Mouse (Mus musculus): ENCODE measurements around the gene Rai1. TPM values are rescaled to one million over a fixed set of nuclear protein-coding genes. Genes with fewer than 3 reads are reported as not detected.
A peak's percentile ranks its signal among the peaks of the same experiment; 100 is the strongest.

The Rai1 gene
- total RNA-seq, 1 experiment from 2014 or later = 4.6 TPM

DNA sequence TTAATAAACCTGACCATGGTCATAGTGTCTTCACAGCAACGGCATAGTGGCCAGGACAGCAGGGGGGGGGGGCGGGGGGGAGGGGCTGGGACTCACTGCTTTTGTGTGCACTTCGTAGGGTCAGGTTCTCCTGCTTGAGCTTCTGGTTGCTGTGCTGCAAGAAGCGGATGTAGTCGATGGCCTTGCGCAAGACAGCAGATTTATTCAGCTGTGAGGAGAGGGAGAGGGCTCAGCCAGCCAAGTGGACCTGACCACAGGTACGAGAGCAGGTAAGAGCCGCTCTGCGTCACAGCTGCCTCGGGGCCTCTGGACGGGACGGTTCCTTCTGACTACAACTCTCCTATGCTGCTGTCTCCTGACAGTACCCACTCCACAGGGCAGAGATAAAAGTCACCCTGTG is 100.2 kb downstream of the Rai1 start:
- ATAC-seq (replicated peaks; ENCODE audit: insufficient number of reproducible peaks, low FRiP score, low TSS enrichment, poor library complexity, severe bottlenecking) = no peak

DNA sequence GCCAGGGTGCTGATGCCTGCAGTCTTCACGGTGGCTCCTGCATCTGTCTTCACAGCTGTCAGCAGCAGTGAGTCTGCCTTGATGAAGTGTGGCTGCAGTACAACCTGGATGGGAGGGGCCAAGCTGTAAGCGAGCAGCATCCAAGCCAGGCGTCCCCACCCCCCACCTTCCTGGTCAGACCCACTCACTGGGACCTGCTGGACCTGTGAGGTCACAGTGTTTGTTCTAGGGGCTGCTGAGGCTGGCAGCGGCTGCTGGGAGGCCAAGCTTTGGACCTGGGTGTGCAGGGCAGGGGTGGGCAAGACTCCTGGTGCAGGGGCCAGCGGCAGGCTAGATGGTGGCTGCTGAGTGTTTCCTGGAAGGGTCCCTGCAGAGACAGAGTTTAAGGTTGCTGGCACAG is 101.4 kb downstream of the Rai1 start:
- no peak for ATAC-seq (replicated peaks; ENCODE audit: insufficient number of reproducible peaks, low FRiP score, low TSS enrichment, poor library complexity, severe bottlenecking)

DNA sequence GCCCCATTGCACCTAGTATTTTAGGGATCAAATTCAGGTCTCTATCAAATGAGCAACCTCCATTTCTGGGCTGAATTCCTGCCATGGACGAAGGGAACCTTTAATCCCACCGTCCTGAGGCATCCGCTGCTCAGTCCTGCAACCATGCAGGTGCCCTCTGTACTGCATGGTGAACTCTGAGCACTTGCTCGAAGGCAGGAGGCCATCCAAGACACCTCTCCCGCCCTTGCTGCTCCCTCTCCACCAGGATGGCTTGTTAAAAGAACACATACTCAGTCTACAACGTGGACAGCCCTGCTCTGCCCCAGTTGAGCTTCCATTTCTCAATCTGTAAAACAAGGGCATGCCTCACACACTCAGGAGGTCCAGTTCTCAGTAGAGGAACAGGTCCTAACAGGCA is 103.4 kb downstream of the Rai1 start:
- ATAC-seq (replicated peaks; ENCODE audit: insufficient number of reproducible peaks, low FRiP score, low TSS enrichment, poor library complexity, severe bottlenecking) = no peak

DNA sequence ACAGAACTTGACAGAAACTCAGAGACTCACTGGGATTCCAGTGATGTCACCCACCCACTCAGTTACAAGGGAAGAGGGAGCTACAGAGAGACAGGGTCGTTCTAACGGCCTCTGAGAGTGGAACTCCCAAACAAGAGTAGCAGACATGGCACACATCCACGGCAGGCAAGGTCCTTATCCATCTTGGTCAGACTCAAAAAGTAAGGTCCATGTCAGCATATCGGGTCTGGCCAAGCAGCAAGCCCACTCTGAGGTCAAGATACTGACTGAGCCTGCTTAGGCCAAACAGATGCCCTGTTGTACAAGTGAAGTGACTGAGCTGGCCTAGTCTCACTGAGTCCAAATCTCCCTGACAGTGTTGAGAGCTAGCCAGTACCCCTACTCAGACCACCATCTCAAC is 103.9 kb downstream of the Rai1 start:
- no peak for ATAC-seq (replicated peaks; ENCODE audit: insufficient number of reproducible peaks, low FRiP score, low TSS enrichment, poor library complexity, severe bottlenecking)

DNA sequence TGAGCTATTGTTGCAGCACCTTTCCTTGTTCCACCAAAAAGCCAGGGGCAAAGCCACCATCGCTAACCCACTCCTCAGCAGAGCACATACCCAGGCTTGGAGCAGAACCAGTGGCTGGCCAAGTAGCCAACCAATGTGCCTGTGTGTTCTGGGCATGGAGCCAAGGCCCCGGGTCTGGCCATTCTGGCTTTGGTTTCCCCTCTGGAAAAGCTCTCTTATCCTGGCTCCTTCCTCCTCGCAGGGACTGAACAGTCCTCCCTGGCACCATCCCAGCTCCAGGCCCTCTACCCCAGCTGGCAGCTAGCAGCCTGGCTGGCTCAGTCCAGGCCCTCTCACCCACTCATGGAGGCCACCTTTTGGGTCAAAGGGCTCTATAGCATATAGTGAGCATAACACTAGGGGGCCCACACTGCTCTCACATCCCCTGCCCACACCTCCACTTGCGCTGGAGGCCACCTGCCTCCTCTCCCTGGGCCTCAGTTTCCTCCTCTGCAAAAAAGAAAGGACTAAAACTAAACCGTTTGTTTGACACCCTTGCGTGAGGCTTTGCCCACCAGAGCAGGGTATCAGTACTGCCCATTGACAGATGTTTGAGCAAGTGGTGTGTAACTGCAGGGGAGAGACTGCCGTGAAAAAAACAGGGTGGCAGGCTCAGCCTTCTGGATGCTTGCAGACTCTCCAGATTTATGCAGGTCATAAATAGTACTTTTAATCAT is 104.6 kb downstream of the Rai1 start:
- ATAC-seq (replicated peaks; ENCODE audit: insufficient number of reproducible peaks, low FRiP score, low TSS enrichment, poor library complexity, severe bottlenecking) = no peak

DNA sequence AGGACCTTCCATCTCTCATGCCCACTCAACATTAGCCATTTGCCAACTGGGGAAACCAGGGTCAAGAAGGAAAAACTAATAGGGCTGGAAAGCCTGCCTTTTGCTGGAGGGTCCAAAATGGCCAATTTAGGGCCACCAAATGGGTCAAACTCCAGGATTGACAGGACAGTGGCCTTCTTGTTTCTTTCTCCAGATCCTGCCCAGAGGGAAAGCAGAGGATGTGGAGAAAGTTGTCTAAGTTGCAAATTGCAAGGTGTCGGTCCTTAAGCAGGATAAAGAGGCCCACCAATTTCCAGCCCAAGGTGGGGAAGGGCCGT is 105.1 kb downstream of the Rai1 start:
- ATAC-seq (replicated peaks; ENCODE audit: insufficient number of reproducible peaks, low FRiP score, low TSS enrichment, poor library complexity, severe bottlenecking) = no peak

DNA sequence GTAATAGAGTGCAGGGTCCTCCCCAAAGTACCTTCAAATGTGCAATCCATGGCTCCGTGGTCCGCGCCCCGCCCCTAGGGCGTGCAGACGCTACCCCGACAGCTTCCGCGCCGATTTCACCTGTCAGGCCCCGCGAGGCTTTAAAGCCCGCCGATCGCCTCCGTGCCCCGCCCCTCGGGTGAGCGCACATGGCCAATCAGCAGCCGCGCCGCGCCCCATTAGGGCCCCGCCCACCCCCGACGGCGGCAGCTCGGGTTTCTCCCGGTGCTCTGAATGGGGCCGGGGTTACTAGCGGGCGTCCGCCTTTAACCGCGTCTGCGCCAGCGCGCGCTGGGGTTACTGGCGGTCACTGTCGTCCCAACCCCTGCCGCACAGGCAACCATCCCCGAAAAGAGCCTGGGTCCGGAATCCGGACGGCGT is 105.5 kb downstream of the Rai1 start:
- ATAC-seq (replicated peaks; ENCODE audit: insufficient number of reproducible peaks, low FRiP score, low TSS enrichment, poor library complexity, severe bottlenecking) = peak; percentile 78

DNA sequence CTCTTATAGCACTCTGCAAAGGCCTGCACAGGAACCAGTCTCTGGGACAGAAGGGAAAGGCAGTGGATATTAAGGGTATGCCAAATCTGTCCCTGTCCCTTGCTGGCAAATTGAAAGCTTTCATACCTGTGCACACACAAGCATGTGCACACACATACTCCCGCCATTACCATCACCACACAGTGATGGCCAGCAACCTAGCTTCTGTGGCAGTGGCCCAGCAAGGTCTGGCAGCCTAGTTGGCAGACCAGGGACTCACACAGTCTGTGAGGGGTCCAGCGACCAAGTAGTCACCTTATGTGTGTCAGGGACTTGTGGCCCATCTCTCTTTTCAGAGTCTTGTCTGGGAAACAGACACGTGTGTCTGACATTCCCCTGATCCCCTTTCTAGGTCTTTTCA is 106.3 kb downstream of the Rai1 start:
- no peak for ATAC-seq (replicated peaks; ENCODE audit: insufficient number of reproducible peaks, low FRiP score, low TSS enrichment, poor library complexity, severe bottlenecking)

DNA sequence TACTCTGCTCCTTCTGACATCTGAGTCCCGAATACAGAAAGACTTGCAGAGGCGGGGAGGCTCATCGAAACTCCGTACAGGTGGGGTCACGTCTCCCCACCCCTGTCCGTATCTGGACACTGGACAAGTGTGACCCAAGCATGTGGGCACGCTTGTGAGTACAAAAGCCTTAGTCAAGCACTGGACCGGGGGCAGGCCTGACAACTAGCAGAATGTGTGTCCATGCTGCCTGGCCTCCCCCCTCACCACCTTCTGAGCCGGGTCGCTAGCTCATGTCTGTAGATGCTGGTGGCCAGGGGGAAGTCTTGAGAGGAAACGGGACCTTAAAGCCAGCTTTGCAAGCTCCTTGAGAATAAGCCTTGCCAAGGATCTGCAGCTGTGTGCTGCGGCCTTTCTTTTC is 106.9 kb downstream of the Rai1 start:
- ATAC-seq (replicated peaks; ENCODE audit: insufficient number of reproducible peaks, low FRiP score, low TSS enrichment, poor library complexity, severe bottlenecking) = no peak

DNA sequence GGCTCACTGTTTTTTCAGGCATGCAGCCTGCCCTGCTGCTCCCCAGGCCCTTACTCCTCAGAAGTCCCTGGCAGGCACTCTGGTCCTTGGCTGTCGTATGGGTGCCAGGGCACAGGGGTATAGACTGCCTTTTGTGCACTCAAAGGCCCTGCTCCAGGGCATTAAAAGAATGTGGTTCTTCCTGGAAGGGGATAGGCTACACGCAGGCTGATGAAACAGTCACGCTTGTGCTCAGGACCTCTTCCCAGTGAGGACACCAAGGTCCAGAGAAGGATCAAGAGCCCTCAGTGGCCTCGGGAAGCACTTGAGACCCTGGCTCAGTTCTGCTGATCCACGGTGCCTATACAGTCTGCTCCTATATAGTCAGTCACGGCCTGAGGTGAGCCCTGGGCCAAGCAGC is 108.5 kb downstream of the Rai1 start:
- no peak for ATAC-seq (replicated peaks; ENCODE audit: insufficient number of reproducible peaks, low FRiP score, low TSS enrichment, poor library complexity, severe bottlenecking)

DNA sequence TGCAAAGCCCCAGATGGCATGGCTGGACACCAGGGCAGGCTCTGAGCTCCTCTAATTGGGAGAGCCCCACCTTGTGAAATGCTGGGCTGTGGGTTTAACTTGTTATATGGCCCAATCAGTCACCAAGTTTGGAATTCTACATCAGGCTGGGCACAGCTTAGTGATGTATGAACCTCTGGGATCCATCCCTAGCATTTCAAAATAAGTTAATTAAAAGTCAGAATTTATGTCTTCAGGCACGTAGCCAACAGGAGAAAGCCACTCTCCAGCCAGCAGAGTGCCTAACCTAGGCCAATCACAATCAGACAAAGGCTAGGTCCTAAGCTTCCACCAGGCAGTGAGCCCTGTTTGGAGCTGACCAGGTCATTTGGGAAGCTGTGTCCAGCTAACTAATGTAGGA is 111.9 kb downstream of the Rai1 start:
- ATAC-seq (replicated peaks; ENCODE audit: insufficient number of reproducible peaks, low FRiP score, low TSS enrichment, poor library complexity, severe bottlenecking) = no peak

DNA sequence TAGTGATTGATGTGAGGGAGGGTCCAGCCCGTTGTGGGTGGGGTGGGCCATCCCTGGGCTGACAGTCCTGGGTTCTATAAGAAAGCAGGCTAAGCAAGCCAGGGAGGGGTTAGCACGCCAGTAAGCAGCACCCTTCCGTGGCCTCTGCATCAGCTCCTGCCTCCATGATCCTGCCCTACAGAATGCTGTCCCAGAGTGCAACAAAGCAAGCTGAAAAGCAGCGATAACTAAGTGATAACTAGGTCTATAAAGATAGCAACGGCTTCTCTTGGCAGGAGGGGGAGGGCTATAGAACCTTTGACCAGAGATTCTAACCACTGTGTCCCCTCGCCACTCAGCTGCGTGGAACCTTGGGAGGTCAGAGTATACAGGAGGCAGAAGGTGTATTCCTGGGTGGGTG is 112.7 kb downstream of the Rai1 start:
- ATAC-seq (replicated peaks; ENCODE audit: insufficient number of reproducible peaks, low FRiP score, low TSS enrichment, poor library complexity, severe bottlenecking) = no peak

DNA sequence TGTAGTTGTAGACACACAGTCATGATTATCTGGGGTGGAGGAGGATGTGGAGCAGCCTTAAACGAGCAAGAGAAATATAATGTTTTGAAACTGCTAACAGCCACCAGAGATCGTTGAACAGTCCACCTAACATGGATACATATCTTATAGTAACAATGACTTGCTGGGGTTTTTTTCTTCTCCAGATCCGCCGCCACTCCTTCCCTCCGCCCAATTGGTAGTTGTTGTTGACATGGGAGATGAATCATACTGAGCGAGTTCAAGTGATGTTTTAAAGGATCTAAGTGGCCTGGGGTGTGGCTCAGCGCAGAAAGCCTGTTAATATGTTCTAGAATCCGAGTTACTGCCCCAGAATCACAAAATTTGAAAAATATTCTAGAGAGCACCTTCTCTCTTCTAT is 114.8 kb downstream of the Rai1 start:
- ATAC-seq (replicated peaks; ENCODE audit: insufficient number of reproducible peaks, low FRiP score, low TSS enrichment, poor library complexity, severe bottlenecking) = no peak

DNA sequence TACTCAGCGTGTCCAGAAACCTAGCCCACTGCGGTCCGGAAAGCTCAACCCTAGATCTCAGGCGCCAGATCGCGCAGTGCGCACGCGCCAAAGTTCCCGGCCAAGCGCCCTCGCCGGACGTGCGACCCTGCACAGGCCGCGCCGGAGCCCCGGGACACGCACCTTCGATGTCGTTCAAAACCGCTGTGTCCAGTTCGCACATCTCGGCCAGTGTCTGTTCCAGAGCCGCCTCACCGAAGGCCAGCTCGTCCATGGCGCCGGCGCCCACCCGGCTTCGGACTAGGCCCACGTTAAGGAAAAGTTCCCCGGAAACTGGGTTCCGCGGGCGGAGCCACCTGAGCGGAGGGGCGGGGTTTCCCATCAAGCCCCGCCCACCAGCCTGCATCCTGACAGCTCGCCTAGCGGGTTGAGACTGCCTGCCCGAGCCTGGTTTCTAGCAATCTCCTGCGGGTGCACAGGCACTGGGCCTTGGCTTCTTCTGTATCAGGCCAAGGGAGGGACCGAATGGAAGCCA is 115.5 kb downstream of the Rai1 start:
- ATAC-seq (replicated peaks; ENCODE audit: insufficient number of reproducible peaks, low FRiP score, low TSS enrichment, poor library complexity, severe bottlenecking) = peak; percentile 75

DNA sequence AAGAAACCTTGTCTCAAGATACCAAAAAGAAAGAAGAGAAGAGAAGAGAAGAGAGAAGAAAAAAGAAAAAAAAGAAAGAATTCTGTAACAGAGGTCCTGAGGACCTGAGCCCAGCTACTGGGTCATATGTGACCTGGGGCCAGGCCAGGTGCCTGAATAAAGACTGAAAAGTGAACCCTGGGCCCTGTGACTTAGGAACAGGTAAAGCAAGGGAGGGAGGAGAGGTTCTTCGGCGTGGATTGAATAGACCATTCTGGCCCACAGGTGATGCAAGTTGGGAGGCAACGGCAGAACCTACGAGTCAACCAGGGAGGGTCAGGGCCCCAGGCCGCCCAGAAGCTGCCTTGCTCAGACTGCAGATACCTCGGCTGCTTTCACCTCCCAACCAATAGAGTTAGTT is 116.6 kb downstream of the Rai1 start:
- no peak for ATAC-seq (replicated peaks; ENCODE audit: insufficient number of reproducible peaks, low FRiP score, low TSS enrichment, poor library complexity, severe bottlenecking)

DNA sequence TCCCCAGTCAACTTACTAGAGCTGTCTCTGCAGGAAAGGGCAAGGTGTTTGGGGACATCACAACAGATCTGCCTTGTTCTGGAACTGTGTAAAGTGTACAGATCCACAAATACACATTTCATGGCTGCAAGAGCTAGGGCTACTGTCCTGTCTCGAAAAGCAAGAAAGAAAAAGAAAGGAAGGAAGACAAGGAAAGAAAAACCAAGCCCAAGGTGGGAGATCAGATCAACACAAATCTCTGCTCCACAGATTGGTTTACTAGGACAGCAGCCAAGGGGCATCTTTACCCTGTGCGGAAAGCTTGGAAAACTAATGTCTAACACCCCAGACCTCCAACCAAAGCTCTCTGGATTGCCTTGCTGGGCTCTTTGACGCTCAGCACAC is 117.3 kb downstream of the Rai1 start:
- no peak for ATAC-seq (replicated peaks; ENCODE audit: insufficient number of reproducible peaks, low FRiP score, low TSS enrichment, poor library complexity, severe bottlenecking)

DNA sequence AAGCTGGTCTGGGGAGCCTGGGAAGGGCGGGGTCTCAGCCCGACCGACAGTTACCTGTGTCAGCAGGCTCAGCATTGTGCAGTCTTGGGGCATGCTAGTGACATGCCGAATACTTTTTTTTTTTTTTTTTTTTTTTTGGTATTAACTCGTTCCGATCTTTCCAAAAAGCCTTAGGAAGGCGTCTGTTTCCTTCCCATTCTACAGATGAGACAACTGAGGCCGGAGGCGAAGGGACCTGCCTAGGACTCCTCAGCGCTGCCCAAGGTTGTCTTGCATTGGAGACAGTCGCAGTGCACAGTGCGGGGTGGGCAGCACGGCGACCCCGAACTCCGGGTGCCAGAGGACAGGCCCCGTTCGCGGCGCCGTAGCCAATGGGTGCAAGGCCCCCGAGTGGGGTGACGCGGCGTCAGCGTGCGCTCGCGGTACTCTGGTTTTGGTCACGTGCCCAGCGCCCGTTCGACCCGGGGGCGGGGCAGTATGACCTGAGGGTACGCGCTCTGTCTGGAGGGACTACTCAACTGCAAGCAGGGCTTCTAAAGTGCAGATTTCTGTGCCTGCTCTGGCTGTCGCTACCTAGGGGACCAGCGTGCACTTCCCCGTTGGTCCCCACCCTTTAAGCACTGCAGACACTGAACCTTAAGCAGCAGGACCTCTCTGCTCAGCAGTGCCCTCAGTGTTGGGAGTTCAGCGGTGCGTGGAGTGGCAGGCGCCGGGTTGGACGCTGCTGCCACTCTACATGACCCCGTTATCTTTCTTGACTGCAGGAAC is 117.8 kb downstream of the Rai1 start, which contains the start of gene Srebf1:
TSS of gene Srebf1 (minus strand) at position 113 of the 768 bp plus-strand sequence.
- ATAC-seq (replicated peaks; ENCODE audit: insufficient number of reproducible peaks, low FRiP score, low TSS enrichment, poor library complexity, severe bottlenecking) = peak; percentile 80

DNA sequence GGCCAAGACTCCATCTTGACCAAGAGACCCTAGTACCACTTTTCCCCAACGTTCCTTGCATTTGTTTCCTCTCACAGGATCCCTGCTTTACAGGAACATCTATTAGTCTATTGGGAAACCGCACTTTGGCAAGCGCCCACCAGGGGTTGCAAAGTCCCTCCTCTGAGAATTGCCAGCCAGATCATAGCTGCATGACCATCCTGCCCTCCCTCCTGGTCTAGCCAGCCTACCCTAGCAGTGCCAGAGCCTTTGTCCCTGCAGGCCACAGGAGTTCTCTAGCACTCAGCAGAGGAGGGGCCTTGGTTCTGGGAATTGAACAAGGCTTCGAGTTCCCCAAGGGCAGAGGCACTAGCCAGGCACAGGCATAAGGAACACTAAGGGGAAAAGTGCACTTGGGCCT is 119.9 kb downstream of the Rai1 start:
- no peak for ATAC-seq (replicated peaks; ENCODE audit: insufficient number of reproducible peaks, low FRiP score, low TSS enrichment, poor library complexity, severe bottlenecking)

DNA sequence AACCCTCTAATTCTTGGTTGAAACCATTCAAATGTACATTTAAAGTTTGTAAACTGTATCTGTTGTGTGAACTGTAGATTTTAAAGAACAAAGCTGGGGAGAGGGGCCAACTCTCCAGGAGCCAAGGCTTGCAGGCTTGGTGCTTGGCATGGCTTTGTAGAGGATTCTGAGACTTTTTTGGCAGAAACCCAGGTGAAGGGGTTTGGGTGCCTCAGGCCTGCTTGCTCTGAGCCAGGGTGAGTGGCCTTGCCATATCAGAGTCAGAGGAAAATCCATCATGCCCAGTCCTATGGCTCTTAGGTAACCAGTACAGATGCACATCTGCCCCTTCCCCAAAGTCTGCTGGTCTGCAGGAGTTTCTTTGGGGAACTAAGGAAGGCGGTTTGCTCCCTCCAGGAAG is 121.1 kb downstream of the Rai1 start:
- no peak for ATAC-seq (replicated peaks; ENCODE audit: insufficient number of reproducible peaks, low FRiP score, low TSS enrichment, poor library complexity, severe bottlenecking)

DNA sequence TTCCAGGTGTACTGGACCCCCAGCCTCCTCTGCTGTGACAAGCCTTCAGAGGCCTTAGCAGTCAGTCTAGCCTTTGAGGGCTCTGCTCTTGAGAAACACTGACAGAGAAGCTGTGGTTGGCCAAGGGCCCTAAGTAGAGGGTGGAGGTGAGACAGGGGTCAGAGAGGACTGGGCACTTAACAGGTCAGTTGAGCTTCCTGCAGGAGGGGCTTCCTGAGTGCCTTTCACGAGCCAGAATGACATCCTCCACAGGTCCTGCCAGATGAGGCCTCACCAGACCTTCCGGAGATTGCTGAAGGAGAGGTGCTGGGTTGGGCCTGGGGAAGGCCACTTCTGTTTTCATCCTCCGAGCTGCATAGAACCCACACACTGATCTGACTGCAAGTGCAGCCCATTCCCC is 123.7 kb downstream of the Rai1 start:
- ATAC-seq (replicated peaks; ENCODE audit: insufficient number of reproducible peaks, low FRiP score, low TSS enrichment, poor library complexity, severe bottlenecking) = no peak
